Mouse (Mus musculus) brain, embryonic 14.5 days (tissue): ENCODE results near the gene Lrrc32.

ENCODE experiments used
- CTCF ChIP-seq: fragments of 200-500 bp; IDR thresholded peaks from 2 replicates; pipeline ENCODE4 v1.5.1; 2012; ENCODE audit warnings: inconsistent platforms, mild to moderate bottlenecking, moderate library complexity, borderline replicate concordance; ENCODE audit not compliant: insufficient read depth, insufficient read length; ENCODE audit errors: extremely low read depth
- POLR2A ChIP-seq: fragments of 200-500 bp; IDR thresholded peaks from 2 replicates; pipeline ENCODE4 v1.6.1; 2012; ENCODE audit warnings: mild to moderate bottlenecking, inconsistent platforms, borderline replicate concordance; ENCODE audit not compliant: poor library complexity, insufficient read depth, insufficient read length, severe bottlenecking; ENCODE audit errors: extremely low read depth

DNA sequence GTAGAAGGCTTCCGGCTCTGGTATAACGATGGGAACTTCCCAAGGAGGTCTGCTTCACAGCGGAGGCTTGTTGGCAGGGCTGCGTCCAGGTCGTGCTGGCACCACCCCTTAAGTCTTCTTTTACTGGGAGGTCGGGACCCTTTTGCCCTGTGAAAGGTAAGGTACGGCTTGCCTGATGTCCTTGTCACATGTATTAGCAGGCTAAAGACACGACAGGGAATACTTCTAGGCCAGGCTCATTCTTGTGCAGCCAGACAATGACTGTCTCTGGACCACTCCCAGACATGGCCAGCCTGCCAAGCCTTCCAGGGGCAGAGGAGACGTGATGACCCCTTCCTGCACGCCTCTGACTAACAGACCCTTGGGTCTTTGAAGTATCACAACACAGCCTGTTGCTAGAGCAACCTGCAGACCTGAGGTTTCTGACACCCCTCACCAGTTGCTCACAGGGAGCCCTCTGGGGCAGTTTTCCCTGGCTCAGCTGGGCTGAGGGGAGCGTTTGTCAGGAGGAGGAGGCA, 54.8 kb downstream of the Lrrc32 start:
- TF ChIP-seq CTCF (no peak), POLR2A (no peak)
